Mouse (Mus musculus): Measurements from ENCODE around the gene Ell. TPM values are rescaled to one million over a fixed set of nuclear protein-coding genes. Genes with fewer than 3 reads are reported as not detected.
A peak's percentile ranks its signal among the peaks of the same experiment; 100 is the strongest.

Ell gene
- polyA plus RNA-seq, 1 experiment from 2014 or later: 19.9 TPM

DNA sequence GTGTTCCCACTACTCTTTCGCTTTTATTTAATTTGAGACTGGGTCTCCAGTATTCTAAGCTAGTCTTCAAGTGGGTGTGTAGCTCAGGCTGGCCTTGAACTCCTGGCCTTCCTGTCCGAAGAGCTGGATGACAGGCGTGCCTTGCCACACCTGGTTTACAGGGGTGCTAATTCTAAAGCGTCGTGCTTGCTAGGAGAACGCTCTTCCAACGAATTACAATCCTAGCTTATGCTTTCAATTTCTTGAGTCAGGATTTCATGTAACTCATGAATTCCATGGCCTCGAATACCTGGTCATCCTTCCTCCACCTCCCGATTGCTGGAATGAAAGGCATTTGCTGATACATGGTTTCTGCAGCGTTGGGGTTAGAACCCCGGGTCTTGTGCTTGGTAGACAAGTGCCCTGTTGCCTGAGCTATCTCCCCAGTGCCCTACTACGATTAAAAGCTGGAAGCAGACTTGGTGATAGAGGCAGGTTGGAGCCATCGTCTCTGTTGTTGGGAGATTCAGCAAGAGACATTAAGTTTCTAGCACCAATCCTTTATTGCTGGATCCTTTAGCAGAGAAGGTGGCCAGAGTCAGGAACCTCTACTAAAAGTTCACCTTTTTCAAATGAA, 11.0 kb upstream of the Ell start:
- H3K9ac ChIP-seq: peak overlapping the region; percentile 88
- peak overlapping the region; percentile 79 for H3K4me2 ChIP-seq
- H3K9me3 ChIP-seq: no peaks in the 10 kb centered on the region
- H3K27me3 ChIP-seq (replicated peaks): no peaks in the 10 kb centered on the region
- H3K4me1 ChIP-seq: peaks cover 33% of the 10 kb centered on the region
- ATAC-seq (replicated peaks): no peak
- H3K36me3 ChIP-seq (replicated peaks): peaks cover 28% of the 10 kb centered on the region
- H3K4me3 ChIP-seq: peak overlapping the region; percentile 87
- H3K27ac ChIP-seq: peak overlapping the region; percentile 90
- 33% methylated on average over 13 of the region's 13 CpGs for WGBS

DNA sequence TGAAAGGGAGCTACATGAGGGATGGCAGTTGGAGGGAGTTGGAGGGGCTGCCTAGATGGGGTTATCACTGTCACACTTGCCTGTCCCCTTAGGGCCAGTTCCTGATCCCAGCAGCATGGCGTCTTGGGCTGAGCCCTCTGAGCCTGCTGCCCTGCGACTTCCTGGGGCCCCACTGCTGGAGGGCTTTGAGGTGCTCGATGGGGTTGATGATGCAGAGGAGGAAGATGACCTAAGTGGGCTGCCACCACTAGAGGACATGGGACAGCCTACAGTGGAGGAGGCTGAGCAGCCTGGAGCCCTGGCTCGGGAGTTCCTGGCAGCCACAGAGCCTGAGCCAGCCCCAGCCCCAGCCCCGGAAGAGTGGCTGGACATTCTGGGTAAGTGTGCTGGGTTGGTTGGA, 10.0 kb upstream of the Ell start:
- no peak overlapping the region for H3K9ac ChIP-seq
- no peaks in the 10 kb centered on the region for H3K27me3 ChIP-seq (replicated peaks)
- H3K4me1 ChIP-seq: peaks cover 28% of the 10 kb centered on the region
- WGBS: 86% methylated on average over 5 of the region's 5 CpGs
- peaks cover 30% of the 10 kb centered on the region for H3K36me3 ChIP-seq (replicated peaks)
- no peak overlapping the region for H3K4me3 ChIP-seq
- no peak overlapping the region for H3K4me2 ChIP-seq
- no peak overlapping the region for H3K27ac ChIP-seq
- ATAC-seq (replicated peaks): no peak
- H3K9me3 ChIP-seq: no peaks in the 10 kb centered on the region

DNA sequence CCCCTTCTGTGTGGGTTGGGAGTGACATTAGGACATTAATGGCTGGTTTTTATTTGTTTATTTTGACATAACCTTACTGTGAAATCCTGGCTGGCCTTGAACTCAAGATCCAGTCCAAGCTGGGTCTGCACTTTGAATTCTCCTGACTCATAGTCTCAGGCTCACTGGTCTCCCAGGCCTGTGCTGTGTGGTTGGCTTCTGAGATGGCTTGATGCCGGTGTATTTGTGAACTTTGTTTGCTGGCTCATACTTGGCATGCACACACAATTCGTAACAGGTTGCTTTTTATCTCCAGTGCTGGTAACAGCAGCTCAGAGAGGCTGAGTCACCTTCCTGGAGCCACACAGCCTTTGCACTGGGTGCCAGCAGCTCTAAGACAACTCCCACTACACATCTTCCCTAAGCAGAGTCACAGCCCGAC, 9.5 kb upstream of the Ell start:
- peaks cover 28% of the 10 kb centered on the region for H3K4me1 ChIP-seq
- no peak overlapping the region for H3K27ac ChIP-seq
- no peak for ATAC-seq (replicated peaks)
- WGBS: 97% methylated on average over 3 of the region's 3 CpGs
- no peak overlapping the region for H3K4me3 ChIP-seq
- H3K9ac ChIP-seq: no peak overlapping the region
- no peaks in the 10 kb centered on the region for H3K9me3 ChIP-seq
- no peaks in the 10 kb centered on the region for H3K27me3 ChIP-seq (replicated peaks)
- peaks cover 34% of the 10 kb centered on the region for H3K36me3 ChIP-seq (replicated peaks)
- H3K4me2 ChIP-seq: no peak overlapping the region

DNA sequence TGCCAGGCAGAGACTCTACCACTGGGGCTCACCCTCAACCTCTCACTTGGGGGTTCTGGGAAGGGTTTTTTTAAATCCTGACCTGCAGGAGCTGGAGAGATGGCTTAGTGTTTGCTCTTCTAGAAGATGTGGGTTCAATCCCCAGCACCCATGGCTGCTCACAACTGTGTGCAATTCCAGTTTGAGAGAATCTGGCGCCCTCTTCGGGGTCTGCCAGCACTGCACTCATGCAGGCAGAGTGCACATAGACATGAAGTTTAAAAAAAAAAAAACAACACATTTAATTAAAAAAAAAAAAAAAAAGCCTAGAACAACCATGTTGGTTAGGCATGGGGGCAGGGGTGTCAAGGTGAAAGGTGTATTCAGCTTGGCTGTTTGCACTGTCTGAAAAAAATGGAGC, 8.9 kb upstream of the Ell start:
- WGBS: 94% methylated on average over 2 of the region's 2 CpGs
- peaks cover 39% of the 10 kb centered on the region for H3K36me3 ChIP-seq (replicated peaks)

DNA sequence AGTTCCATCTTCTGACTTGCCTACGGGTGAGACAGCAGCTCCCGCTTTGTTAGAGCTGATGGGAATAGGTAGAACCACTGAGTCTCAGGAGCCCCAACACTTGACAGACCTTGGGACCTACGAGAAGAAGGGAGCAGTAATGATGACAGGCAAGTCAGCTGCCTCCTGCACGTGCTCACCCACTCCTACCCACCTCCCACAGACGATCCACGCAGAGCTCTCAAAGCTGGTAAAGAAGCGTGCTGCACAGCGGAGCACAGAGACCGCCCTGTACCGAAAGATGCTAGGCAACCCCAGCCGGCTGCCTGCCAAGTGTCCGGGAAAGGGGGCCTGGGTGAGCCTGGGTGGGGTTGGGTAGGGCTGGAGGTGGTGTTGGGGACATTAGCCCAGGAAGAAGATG, 5.0 kb upstream of the Ell start:
- 96% methylated on average over 12 of the region's 12 CpGs for WGBS
- H3K36me3 ChIP-seq (replicated peaks): peaks cover 52% of the 10 kb centered on the region
- H3K4me1 ChIP-seq: peaks cover 11% of the 10 kb centered on the region
- no peak for ATAC-seq (replicated peaks)
- no peak overlapping the region for H3K9ac ChIP-seq
- no peaks in the 10 kb centered on the region for H3K27me3 ChIP-seq (replicated peaks)
- H3K9me3 ChIP-seq: no peaks in the 10 kb centered on the region
- H3K4me2 ChIP-seq: no peak overlapping the region
- H3K27ac ChIP-seq: no peak overlapping the region
- H3K4me3 ChIP-seq: no peak overlapping the region

More for the DNA sequence above, 8.9 kb upstream of the Ell start:
- no peak overlapping the region for H3K4me3 ChIP-seq
- H3K9ac ChIP-seq: no peak overlapping the region
- no peak overlapping the region for H3K27ac ChIP-seq
- H3K27me3 ChIP-seq (replicated peaks): no peaks in the 10 kb centered on the region
- no peak for ATAC-seq (replicated peaks)
- no peak overlapping the region for H3K4me2 ChIP-seq
- peaks cover 28% of the 10 kb centered on the region for H3K4me1 ChIP-seq
- H3K9me3 ChIP-seq: no peaks in the 10 kb centered on the region

DNA sequence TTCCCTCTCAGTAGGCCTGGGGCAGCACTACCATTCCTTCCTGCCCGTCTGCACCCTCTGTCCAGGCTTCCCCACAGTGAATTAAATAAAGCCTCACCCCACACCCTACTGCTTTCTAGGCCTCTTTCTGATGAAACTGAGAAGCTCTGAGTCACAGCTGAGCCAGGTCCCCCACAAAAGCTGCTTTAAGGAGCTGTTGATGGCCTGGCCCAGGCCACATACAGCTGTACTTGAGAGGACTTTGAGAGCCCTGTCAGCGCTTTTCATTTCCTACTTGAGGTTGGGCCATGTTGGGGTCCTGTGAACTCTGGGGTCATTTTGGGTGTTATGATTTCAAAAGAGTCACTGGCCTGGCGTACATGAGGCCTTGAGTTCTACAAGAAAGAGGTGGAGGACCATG, 4.0 kb upstream of the Ell start:
- no peak overlapping the region for H3K4me2 ChIP-seq
- peaks cover 11% of the 10 kb centered on the region for H3K4me1 ChIP-seq
- H3K9ac ChIP-seq: no peak overlapping the region
- ATAC-seq (replicated peaks): no peak
- no peak overlapping the region for H3K27ac ChIP-seq
- H3K36me3 ChIP-seq (replicated peaks): peaks cover 47% of the 10 kb centered on the region
- WGBS: 92% methylated on average over 3 of the region's 3 CpGs
- no peaks in the 10 kb centered on the region for H3K27me3 ChIP-seq (replicated peaks)
- no peak overlapping the region for H3K4me3 ChIP-seq
- H3K9me3 ChIP-seq: no peaks in the 10 kb centered on the region

DNA sequence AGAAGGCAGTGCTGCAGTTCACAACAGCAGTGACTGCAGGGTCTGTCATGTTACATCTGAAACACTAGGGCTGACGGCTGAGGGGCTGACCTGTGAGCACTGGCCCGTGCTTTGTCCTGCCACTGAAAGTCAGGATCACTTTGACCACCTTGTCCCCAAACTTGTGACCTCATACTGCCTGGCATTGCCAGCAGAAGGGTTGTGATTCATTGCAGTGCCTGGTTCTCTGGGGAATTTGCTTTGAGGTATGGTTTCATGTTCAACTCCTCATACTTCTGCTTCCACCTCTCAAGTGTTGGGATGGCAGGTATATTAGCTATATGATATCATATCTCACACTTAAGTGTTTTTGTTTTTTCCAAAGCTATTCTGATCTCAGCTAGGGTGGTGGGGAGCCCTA, 3.6 kb upstream of the Ell start:
- Histone ChIP-seq H3K27ac (no peak overlapping the region), H3K4me2 (no peak overlapping the region), H3K9me3 (no peaks in the 10 kb centered on the region), H3K4me1 (peaks cover 15% of the 10 kb centered on the region), H3K27me3 (replicated peaks) (no peaks in the 10 kb centered on the region), H3K4me3 (no peak overlapping the region), H3K36me3 (replicated peaks) (peaks cover 45% of the 10 kb centered on the region), H3K9ac (no peak overlapping the region)
- 81% methylated on average over 2 of the region's 2 CpGs for WGBS
- ATAC-seq (replicated peaks): no peak

DNA sequence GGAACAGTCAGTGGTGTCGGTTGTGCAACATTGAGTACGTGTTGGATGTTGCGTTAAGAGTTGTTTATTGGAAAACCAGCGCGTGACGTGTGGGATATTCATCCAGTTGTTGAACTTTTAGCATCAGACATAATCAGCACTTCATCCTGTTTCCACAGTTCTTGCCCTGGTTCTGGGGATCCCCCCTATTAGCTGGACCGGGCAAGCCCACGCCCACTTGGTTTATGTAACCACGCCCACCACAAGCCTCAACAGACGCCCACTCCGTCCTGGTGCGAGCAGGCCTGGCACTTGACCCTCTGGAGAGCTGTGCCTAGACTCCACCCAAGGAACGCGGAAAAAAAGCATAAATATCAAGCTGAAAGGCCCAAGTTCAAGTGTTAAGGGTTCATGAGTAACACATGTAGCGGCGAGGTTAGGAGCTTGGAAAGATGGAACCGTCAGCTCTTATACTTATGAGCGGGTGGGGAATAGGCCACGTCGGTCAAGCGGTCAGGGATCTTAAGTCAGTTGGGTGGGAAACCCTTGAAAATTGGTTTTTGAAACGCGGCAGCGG, 1.2 kb upstream of the Ell start:
- H3K27ac ChIP-seq: peak overlapping the region; percentile 93
- H3K4me1 ChIP-seq: peaks cover 36% of the 10 kb centered on the region
- peak overlapping the region; percentile 77 for H3K4me3 ChIP-seq
- H3K27me3 ChIP-seq (replicated peaks): no peaks in the 10 kb centered on the region
- H3K9ac ChIP-seq: peak overlapping the region; percentile 42
- no peaks in the 10 kb centered on the region for H3K9me3 ChIP-seq
- 14% methylated on average over 24 of the region's 24 CpGs for WGBS
- peaks cover 24% of the 10 kb centered on the region for H3K36me3 ChIP-seq (replicated peaks)
- H3K4me2 ChIP-seq: peak overlapping the region; percentile 82
- peak; percentile 28 for ATAC-seq (replicated peaks)

DNA sequence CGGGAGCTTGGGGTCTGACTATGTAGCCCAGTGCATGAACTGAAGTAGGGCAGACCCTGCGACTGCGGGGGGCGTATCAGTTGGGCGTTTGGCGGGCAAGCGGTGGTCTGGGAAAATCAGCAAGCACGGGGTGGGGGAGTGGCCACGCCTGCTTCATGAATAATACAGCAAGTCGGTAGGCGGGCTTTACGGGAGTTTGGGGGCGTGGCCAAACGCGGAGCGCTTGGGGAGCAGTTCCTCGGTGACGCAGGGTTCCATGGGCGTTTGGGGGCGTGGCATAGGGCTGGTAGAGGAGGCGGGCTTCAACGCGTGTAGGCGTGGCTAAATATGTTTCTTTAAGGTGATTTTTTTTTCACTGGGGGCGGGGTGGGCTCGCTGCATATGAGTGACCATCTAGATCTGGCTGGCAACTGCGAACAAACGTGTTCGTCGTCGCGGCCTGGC, 602 bp upstream of the Ell start:
- no peaks in the 10 kb centered on the region for H3K9me3 ChIP-seq
- peak overlapping the region; percentile 93 for H3K27ac ChIP-seq
- peak overlapping the region; percentile 82 for H3K4me2 ChIP-seq
- peaks cover 41% of the 10 kb centered on the region for H3K4me1 ChIP-seq
- ATAC-seq (replicated peaks): peak; percentile 77
- 0% methylated on average over 32 of the region's 32 CpGs for WGBS
- peaks cover 24% of the 10 kb centered on the region for H3K36me3 ChIP-seq (replicated peaks)
- H3K9ac ChIP-seq: peak overlapping the region; percentile 68
- H3K4me3 ChIP-seq: peak overlapping the region; percentile 77
- H3K27me3 ChIP-seq (replicated peaks): no peaks in the 10 kb centered on the region

DNA sequence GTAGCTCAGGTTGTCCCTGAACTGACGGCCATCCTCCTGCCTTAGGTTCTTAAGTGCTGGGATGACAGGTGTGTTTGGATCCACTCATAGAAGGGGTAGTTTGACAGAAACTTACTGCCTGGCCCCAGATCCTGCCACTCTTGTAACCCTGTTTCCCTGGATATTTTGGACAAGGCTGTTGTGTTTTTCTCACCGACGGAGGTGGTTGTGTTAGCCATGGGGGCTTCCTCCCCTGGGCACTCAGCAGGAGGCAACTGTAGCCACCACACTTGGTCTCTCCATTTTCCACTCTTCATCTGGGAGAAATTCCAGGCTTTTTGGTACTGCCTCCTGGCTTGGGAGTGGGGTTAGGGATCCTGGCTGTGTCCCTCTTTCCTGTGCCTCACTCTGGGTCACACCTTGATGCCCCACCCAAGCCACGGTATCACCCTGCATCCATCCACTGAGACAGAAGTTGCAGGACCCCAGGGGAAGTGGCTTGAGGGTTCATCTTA, 803 bp downstream of the Ell start:
- peak overlapping the region; percentile 68 for H3K9ac ChIP-seq
- no peaks in the 10 kb centered on the region for H3K9me3 ChIP-seq
- peak overlapping the region; percentile 93; the same call in 1 of the 2 replicates for H3K27ac ChIP-seq
- peak overlapping the region; percentile 82 for H3K4me2 ChIP-seq
- no peaks in the 10 kb centered on the region for H3K27me3 ChIP-seq (replicated peaks)
- 11% methylated on average over 4 of the region's 4 CpGs for WGBS
- peaks cover 15% of the 10 kb centered on the region for H3K36me3 ChIP-seq (replicated peaks)
- no peak for ATAC-seq (replicated peaks)
- H3K4me3 ChIP-seq: peak overlapping the region; percentile 77
- H3K4me1 ChIP-seq: peaks cover 48% of the 10 kb centered on the region

DNA sequence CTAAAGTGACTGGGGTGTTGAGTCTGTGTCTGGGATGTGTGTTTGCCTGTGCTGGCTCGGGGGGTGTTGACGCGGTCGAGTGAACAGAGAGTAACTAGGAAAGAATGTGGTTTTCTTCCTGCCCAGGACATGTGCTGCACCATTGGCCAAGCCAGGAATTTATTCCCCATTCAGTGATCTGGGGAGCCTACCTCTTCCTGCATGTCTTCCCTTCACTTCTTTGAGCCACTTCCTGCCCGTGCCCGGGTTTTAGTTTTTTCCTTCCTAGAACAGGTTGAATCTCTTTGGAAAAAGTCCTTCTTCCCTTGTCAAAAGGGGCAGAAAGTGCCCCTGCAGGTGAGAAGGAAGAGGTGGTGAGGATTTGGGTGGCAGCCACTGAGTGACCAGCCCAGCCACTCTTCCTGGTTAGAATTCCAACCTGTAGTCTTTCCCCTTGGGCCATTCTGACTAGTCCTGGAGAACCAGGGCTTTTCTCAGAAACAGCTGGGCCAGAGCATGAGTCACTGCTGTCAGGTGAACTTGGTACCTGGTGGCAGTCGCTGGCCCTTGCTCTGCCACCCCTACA, 1.3 kb downstream of the Ell start:
- peaks cover 10% of the 10 kb centered on the region; the same call in 1 of the 2 replicates for H3K36me3 ChIP-seq (replicated peaks)
- H3K4me3 ChIP-seq: peak overlapping the region; percentile 77
- WGBS: 56% methylated on average over 7 of the region's 7 CpGs
- no peaks in the 10 kb centered on the region for H3K9me3 ChIP-seq
- H3K4me2 ChIP-seq: peak overlapping the region; percentile 82
- H3K4me1 ChIP-seq: peaks cover 48% of the 10 kb centered on the region
- ATAC-seq (replicated peaks): no peak
- H3K27ac ChIP-seq: no peak overlapping the region
- H3K27me3 ChIP-seq (replicated peaks): no peaks in the 10 kb centered on the region
- H3K9ac ChIP-seq: peak overlapping the region; percentile 68

DNA sequence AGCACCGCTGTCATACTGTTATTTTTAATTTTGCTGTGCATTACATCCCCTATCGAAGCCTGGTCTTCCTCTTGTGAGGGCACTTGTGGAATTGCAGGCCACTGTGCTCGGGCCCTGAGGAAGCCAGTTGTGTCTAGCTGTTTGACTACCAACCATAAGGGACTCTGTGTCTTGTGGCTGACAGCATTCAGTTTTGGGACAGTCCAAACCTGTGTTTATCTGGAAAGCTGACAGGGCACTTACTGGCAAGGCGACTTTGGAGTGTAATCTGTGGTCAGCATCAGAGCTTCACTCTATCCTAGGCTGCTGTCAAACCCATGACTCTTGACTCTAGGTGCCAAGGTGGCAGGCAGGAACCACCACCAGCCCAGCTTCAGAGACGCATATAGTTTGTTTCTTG, 1.8 kb downstream of the Ell start:
- Histone ChIP-seq H3K4me3 (peak overlapping the region; percentile 77), H3K36me3 (replicated peaks) (0 out of 2 replicates have a peak, but pooled peaks cover 6% of the 10 kb centered on the region), H3K4me1 (peaks cover 48% of the 10 kb centered on the region), H3K27me3 (replicated peaks) (no peaks in the 10 kb centered on the region), H3K9ac (peak overlapping the region; percentile 68; the same call in 1 of the 2 replicates), H3K27ac (no peak overlapping the region), H3K4me2 (peak overlapping the region; percentile 82), H3K9me3 (no peaks in the 10 kb centered on the region)
- ATAC-seq (replicated peaks): no peak
- 85% methylated on average over 5 of the region's 5 CpGs for WGBS

All from midbrain, embryonic 15.5 days (tissue).